Mouse (Mus musculus) stomach, postnatal 0 days (tissue): Measurements from ENCODE around the gene Sowahb. TPM values are rescaled to one million over a fixed set of nuclear protein-coding genes. Genes with fewer than 3 reads are reported as not detected.
A peak's percentile ranks its signal among the peaks of the same experiment; 100 is the strongest.

Source experiments
- ATAC-seq: fragments of 200-750 bp; cut with Nextera tagmentation; 2 replicates; pipeline ENCODE4 v1.8.0; 2017; ENCODE audit not compliant: low FRiP score, low TSS enrichment
- DNase-seq: peaks from one replicate; pipeline ENCODE4 v3.0.0-alpha.2; 2016; ENCODE audit warnings: low spot score
- H3K27ac ChIP-seq: fragments of 300-500 bp; sonication (generic); replicated peaks from 2 replicates; pipeline ENCODE4 v1.5.1; 2014; ENCODE audit warnings: mild to moderate bottlenecking, control low read depth
- H3K27me3 ChIP-seq: fragments of 300-500 bp; sonication (generic); 2 replicates; pipeline ENCODE4 v1.6.1; 2014; ENCODE audit warnings: low read length; ENCODE audit not compliant: control insufficient read depth, insufficient read depth
- H3K36me3 ChIP-seq: fragments of 300-500 bp; sonication (generic); 2 replicates; pipeline ENCODE4 v1.6.1; 2014; ENCODE audit warnings: low read length, mixed read lengths; ENCODE audit not compliant: control insufficient read depth, insufficient read depth
- H3K4me1 ChIP-seq: fragments of 300-500 bp; sonication (generic); replicated peaks from 2 replicates; pipeline ENCODE4 v1.6.1; 2014; ENCODE audit warnings: antibody characterized with exemption; ENCODE audit not compliant: control insufficient read depth, insufficient read depth
- H3K4me2 ChIP-seq: fragments of 300-500 bp; sonication (generic); replicated peaks from 2 replicates; pipeline ENCODE4 v1.6.1; 2014; ENCODE audit warnings: low read depth, mild to moderate bottlenecking, control low read depth, moderate library complexity
- H3K4me3 ChIP-seq: fragments of 300-500 bp; sonication (generic); 2 replicates; pipeline ENCODE4 v1.5.1; 2014; ENCODE audit warnings: low read depth, low read length, control low read depth
- H3K9ac ChIP-seq: fragments of 300-500 bp; sonication (generic); 2 replicates; pipeline ENCODE4 v1.6.1; 2014; ENCODE audit warnings: mild to moderate bottlenecking, low read length, control low read depth, mixed read lengths
- H3K9me3 ChIP-seq: fragments of 300-500 bp; sonication (generic); 2 replicates; pipeline ENCODE4 v1.6.1; 2016; ENCODE audit warnings: low read length; ENCODE audit not compliant: control insufficient read depth
- CTCF ChIP-seq: IDR thresholded peaks from 2 replicates; pipeline ENCODE4 v1.5.1; 2016; ENCODE audit warnings: antibody characterized with exemption, low read depth, mild to moderate bottlenecking, moderate library complexity
- EP300 ChIP-seq: optimal IDR thresholded peaks from 2 replicates; pipeline ENCODE3; 2016; ENCODE audit warnings: antibody characterized with exemption
- WGBS: fragments of 180-500 bp; shearing (Covaris S2); extraction: QIAGEN DNeasy Blood & Tissue Kit; methylation state at CpG from one replicate; pipeline ENCODE4 v1.1.7; 2014; 5-methylcytosine and 5-hydroxymethylcytosine counted together
- polyA plus RNA-seq: library from polyadenylated mRNA; unstranded; fragments of >200 nt; fragmentation: Nextera tagmentation; extraction: Ambion mirVana; gene quantifications from 2 replicates; pipeline ENCODE4 v1.2.1, GENCODE M21; 2015

Sowahb gene
- polyA plus RNA-seq, 1 experiment from 2014 or later, result 1.7 TPM

GRCm38 (mm10) chr5:93085900-93086299 lies 41.1 kb upstream of the Sowahb start:
- Histone ChIP-seq H3K36me3 (no peaks in the 10 kb centered on the region), H3K4me3 (no peak overlapping the region), H3K27ac (no peak overlapping the region), H3K4me2 (no peak overlapping the region), H3K9me3 (no peaks in the 10 kb centered on the region), H3K9ac (no peak overlapping the region), H3K27me3 (no peaks in the 10 kb centered on the region), H3K4me1 (no peaks in the 10 kb centered on the region)
- no peak for ATAC-seq
- DNase-seq, result no peak
- TF ChIP-seq CTCF, result no peak
- no peak for TF ChIP-seq EP300
- WGBS, result 86% methylated on average over 4 of the region's 4 CpGs

DNA sequence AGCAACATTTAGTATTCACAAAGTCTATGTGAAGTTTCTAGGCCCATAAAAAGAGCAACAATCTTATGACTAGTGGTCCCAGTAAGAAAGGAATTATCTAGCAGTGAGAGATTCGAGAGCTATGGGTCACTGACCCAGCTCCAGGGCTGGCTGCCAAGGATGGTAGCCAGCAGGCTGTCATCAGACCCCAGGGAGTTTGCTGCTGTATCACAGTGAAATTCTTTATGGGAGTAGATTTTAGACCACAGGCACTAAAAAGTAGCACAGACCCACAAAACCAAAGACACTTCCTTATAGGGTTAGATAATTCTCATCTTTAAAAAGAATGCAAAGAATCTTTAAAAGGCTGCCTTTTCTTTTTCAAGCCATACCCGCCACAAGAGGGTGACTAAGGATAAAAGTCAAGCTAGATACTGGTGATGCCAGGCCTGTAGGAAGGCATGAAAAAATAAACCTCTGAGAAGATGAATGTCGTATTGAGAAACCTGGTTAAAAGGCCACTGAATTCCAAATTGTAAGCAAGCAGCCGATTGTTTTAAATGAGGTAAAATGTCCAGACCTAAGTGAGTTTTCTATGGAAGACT lies 40.3 kb upstream of the Sowahb start:
- H3K4me3 ChIP-seq, result no peak overlapping the region
- no peaks in the 10 kb centered on the region for H3K27me3 ChIP-seq
- H3K9ac ChIP-seq, result no peak overlapping the region
- H3K36me3 ChIP-seq, result no peaks in the 10 kb centered on the region
- no peak overlapping the region for H3K27ac ChIP-seq
- no peak for ATAC-seq
- H3K9me3 ChIP-seq, result no peaks in the 10 kb centered on the region
- WGBS, result 44% methylated on average over 4 of the region's 4 CpGs
- TF ChIP-seq CTCF (peak; percentile 47), EP300 (no peak)
- DNase-seq, result no peak
- no peak overlapping the region for H3K4me2 ChIP-seq
- no peaks in the 10 kb centered on the region for H3K4me1 ChIP-seq

DNA sequence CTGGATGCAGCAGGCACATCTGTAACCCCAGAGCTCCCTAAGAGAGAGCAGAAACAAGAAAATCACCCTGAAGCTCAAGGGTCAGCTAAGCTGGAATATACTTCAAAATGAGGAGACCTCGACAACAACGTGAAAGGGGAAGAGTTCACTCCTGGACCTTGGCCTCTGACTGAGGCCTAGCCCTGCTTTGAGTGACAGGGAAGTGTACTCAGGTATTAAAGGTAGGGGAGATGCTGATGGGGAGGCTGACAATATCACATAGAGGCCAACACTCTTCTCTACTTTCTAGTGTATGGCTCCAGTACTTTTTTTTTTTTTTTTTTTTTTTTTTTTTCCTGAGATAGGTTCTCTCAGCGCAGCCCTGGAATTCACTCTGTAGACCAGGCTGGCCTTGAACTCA lies 34.8 kb upstream of the Sowahb start:
- Histone ChIP-seq H3K27ac (no peak overlapping the region), H3K27me3 (no peaks in the 10 kb centered on the region), H3K9ac (no peak overlapping the region), H3K36me3 (no peaks in the 10 kb centered on the region), H3K4me1 (no peaks in the 10 kb centered on the region), H3K9me3 (no peaks in the 10 kb centered on the region), H3K4me2 (no peak overlapping the region), H3K4me3 (no peak overlapping the region)
- WGBS, result 79% methylated on average over 3 of the region's 3 CpGs
- ATAC-seq (no peak), DNase-seq (no peak)
- no peak for TF ChIP-seq EP300
- TF ChIP-seq CTCF, result no peak

DNA sequence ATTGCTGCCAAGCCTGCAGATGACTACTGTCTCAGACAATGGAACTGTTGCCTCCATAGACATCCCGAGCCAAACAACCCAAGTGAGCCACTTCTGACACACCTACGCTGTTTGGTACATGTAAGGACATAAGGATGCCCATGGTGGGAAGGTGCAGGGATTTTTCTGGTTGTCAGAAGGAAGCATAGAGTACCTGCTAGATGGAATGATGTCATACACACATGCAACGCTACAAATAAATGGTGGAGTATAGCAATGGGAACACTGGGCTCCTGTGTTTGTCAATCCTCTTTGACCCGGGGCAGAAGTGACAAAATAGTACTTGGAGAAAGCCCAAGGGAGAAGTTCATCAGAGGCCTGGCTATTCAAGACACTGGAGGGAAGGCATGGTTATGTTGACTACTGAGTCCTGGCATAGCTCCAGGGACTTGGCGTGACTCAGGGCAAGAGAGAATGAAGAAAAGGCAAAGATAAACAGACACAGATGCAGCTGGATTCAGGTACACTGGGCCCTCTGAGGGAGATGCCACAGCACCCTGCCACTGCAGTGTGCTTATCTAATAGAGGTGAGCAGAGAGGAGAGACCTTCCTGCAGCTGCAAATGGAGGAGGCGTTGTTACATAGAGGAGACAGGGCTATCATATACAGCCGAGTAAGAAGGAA lies 33.0 kb upstream of the Sowahb start:
- Histone ChIP-seq H3K4me1 (no peaks in the 10 kb centered on the region), H3K27me3 (no peaks in the 10 kb centered on the region), H3K27ac (no peak overlapping the region), H3K9ac (no peak overlapping the region), H3K36me3 (no peaks in the 10 kb centered on the region), H3K4me3 (no peak overlapping the region), H3K4me2 (no peak overlapping the region), H3K9me3 (no peaks in the 10 kb centered on the region)
- WGBS, result 61% methylated on average over 7 of the region's 7 CpGs
- ATAC-seq (no peak), DNase-seq (no peak)
- TF ChIP-seq CTCF, result no peak
- TF ChIP-seq EP300, result no peak

DNA sequence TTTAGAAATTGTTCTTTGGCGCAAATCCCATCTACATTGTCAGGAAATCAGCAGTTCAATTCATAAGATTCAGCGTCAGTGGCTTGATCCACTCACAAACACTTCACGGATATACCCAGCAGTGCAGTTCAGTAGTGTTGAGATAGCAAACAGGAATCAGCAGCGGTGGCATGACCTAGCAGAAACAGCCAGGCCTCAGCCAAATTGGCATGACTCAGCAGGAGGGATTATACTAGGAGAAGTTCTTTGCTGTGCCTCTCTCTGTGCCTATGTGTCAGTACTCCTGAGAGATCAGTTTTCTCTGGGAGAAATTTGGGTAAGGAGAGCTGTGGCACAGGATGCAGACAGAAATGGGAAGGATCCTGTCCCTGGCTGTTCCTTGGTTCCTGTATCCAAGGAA lies 16.0 kb upstream of the Sowahb start:
- no peaks in the 10 kb centered on the region for H3K4me1 ChIP-seq
- WGBS, result 62% methylated on average over 4 of the region's 4 CpGs
- TF ChIP-seq CTCF, result no peak
- TF ChIP-seq EP300, result no peak
- no peak overlapping the region for H3K4me2 ChIP-seq
- no peak overlapping the region for H3K27ac ChIP-seq
- no peaks in the 10 kb centered on the region for H3K36me3 ChIP-seq
- no peaks in the 10 kb centered on the region for H3K27me3 ChIP-seq
- DNase-seq (no peak), ATAC-seq (no peak)
- H3K9ac ChIP-seq, result no peak overlapping the region
- H3K4me3 ChIP-seq, result no peak overlapping the region
- no peaks in the 10 kb centered on the region for H3K9me3 ChIP-seq

GRCm38 (mm10) chr5:93053606-93054397 lies 9.0 kb upstream of the Sowahb start:
- H3K9me3 ChIP-seq, result no peaks in the 10 kb centered on the region
- no peaks in the 10 kb centered on the region for H3K36me3 ChIP-seq
- no peak overlapping the region for H3K4me3 ChIP-seq
- no peak overlapping the region for H3K4me2 ChIP-seq
- ATAC-seq (no peak), DNase-seq (no peak)
- no peak for TF ChIP-seq EP300
- peak; percentile 47 for TF ChIP-seq CTCF
- no peaks in the 10 kb centered on the region for H3K27me3 ChIP-seq
- no peaks in the 10 kb centered on the region for H3K4me1 ChIP-seq
- no peak overlapping the region for H3K9ac ChIP-seq
- H3K27ac ChIP-seq, result no peak overlapping the region
- 48% methylated on average over 8 of the region's 8 CpGs for WGBS
